Mouse (Mus musculus) midbrain, embryonic 15.5 days (tissue): Measurements from ENCODE around the gene Ppp2r5a. TPM values are rescaled to one million over a fixed set of nuclear protein-coding genes. Genes with fewer than 3 reads are reported as not detected.
A peak's percentile ranks its signal among the peaks of the same experiment; 100 is the strongest.

Experiments used
- ATAC-seq: fragments of 200-750 bp; cut with Nextera tagmentation; replicated peaks from 2 replicates; pipeline ENCODE4 v1.8.0; 2017; ENCODE audit warnings: moderate TSS enrichment
- H3K27ac ChIP-seq: fragments of 300-500 bp; sonication (generic); 2 replicates; pipeline ENCODE4 v1.5.1; 2015; ENCODE audit warnings: mild to moderate bottlenecking, inconsistent platforms
- H3K27me3 ChIP-seq: fragments of 300-500 bp; sonication (generic); replicated peaks from 2 replicates; pipeline ENCODE4 v1.6.1; 2015; ENCODE audit warnings: inconsistent platforms
- H3K36me3 ChIP-seq: fragments of 300-500 bp; sonication (generic); replicated peaks from 2 replicates; pipeline ENCODE4 v1.6.1; 2015; ENCODE audit warnings: inconsistent platforms
- H3K4me1 ChIP-seq: fragments of 300-500 bp; sonication (generic); 2 replicates; pipeline ENCODE4 v1.6.1; 2015; ENCODE audit warnings: inconsistent platforms
- H3K4me2 ChIP-seq: fragments of 300-500 bp; sonication (generic); 2 replicates; pipeline ENCODE4 v1.6.1; 2015; ENCODE audit warnings: inconsistent platforms, mild to moderate bottlenecking, moderate library complexity
- H3K4me3 ChIP-seq: fragments of 300-500 bp; sonication (generic); 2 replicates; pipeline ENCODE4 v1.5.1; 2015; ENCODE audit warnings: mild to moderate bottlenecking, inconsistent platforms
- H3K9ac ChIP-seq: fragments of 300-500 bp; sonication (generic); 2 replicates; pipeline ENCODE4 v1.6.1; 2015; ENCODE audit warnings: mild to moderate bottlenecking, inconsistent platforms
- H3K9me3 ChIP-seq: fragments of 300-500 bp; sonication (generic); 2 replicates; pipeline ENCODE4 v1.6.1; 2016; ENCODE audit warnings: inconsistent platforms
- WGBS: fragments of 180-500 bp; shearing (Covaris S2); methylation state at CpG from one replicate; pipeline ENCODE4 v1.1.7; 2015; ENCODE audit warnings: mixed read lengths; 5-methylcytosine and 5-hydroxymethylcytosine counted together
- polyA plus RNA-seq: library from polyadenylated mRNA; unstranded; fragments of >200 nt; fragmentation: Nextera tagmentation; extraction: Ambion mirVana; gene quantifications from 2 replicates; pipeline ENCODE4 v1.2.1, GENCODE M21; 2015

Ppp2r5a gene
- polyA plus RNA-seq, 1 experiment from 2014 or later: 9.4 TPM

DNA sequence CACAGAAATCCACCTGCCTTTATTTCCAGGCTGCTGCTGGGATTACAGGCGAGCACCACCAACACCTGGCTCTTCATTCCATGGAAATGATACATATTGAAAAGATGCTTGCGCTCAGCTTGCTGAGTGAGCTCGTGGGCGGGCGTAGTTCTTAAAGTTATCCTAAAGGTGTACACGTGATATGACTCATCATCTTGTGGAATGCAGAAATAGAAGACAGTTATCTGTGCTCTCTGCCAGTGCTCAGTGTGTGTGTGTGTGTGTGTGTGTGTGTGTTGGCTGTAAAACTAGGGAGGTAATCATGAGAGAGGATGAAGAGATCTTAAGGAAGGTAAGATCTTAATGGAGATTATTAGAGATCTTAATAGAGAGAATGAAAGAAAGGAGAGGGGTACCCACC lies 11.4 kb upstream of the Ppp2r5a start:
- no peak overlapping the region for H3K4me2 ChIP-seq
- peaks cover 6% of the 10 kb centered on the region; the same call in 1 of the 2 replicates for H3K27me3 ChIP-seq
- no peaks in the 10 kb centered on the region for H3K9me3 ChIP-seq
- H3K36me3 ChIP-seq: no peaks in the 10 kb centered on the region
- H3K9ac ChIP-seq: no peak overlapping the region
- no peak for ATAC-seq
- WGBS: 87% methylated on average over 6 of the region's 6 CpGs
- no peaks in the 10 kb centered on the region for H3K4me1 ChIP-seq
- H3K27ac ChIP-seq: no peak overlapping the region
- H3K4me3 ChIP-seq: no peak overlapping the region

DNA sequence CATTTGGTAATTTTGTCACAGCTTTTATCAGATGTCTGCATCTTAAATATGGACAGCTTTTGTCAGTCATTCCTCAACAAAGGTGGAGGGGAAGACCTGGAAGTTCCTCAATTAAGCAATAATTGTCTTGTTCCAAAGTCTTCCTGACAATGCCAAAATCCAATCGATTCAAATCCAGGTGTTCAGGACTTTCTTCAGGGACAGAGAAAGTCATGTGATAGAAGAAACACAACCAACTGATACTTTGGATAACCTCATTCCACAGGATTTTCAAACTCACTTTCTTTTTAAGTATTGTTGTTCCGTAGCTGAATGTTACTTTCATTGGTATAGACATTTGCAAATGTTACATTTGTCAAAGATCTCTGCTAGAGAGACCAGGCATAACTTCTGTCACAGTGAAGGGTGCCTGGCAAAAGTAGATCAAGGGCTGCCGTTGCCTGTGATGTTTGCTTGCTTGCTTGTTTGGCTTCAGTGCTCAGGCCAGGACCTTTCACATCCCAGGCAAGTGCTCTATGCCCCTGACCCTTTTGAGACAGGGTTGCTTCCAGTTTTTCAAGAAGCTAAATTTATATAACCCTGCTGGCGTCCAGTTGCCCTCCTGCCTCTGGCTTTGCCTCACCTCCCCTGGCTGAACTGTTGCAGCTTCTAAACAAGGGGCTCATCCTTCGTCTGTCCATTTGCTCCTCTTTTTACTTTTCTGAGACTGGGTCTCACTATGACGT lies 10.8 kb upstream of the Ppp2r5a start:
- Histone ChIP-seq H3K27me3 (peaks cover 6% of the 10 kb centered on the region; the same call in 1 of the 2 replicates), H3K9ac (no peak overlapping the region), H3K27ac (no peak overlapping the region), H3K9me3 (no peaks in the 10 kb centered on the region), H3K4me3 (no peak overlapping the region), H3K4me2 (no peak overlapping the region), H3K4me1 (no peaks in the 10 kb centered on the region), H3K36me3 (no peaks in the 10 kb centered on the region)
- WGBS: 62% methylated on average over 6 of the region's 6 CpGs
- ATAC-seq: no peak

DNA sequence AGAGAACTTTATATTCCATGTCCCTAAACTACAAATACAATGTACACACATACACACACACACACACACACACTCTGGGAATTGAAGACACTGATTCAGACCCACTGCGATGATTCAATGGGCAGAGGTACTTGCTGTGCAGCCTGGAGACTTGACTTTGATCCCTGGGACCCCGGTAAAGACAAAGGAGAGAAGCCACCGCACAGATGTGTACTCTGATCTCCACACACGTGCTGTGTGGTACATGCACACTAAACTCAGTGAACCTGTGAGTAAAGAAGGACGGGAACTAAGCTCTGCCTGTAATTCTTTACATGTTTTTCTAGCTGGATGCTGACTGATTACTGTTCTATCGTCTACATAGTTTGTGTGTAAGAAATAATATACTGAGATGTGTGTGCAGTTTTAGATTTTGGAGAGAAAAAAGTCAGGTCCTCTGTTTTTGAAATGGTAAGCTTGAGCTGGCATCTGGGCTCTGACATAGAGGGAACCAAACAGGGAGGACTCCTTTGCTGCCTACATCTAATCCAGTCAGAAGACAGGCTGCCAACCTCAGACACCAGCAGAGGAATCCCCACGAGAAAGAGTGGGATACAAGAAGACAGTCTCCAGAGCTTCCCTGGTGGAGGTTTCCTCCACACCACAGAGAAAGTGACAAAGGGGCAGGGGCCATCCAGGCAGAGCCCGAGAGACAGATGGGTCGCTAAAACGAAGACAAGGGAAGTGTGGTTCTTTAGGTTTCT lies 7.4 kb upstream of the Ppp2r5a start:
- Histone ChIP-seq H3K27me3 (peaks cover 6% of the 10 kb centered on the region; the same call in 1 of the 2 replicates), H3K9ac (no peak overlapping the region), H3K4me3 (no peak overlapping the region), H3K27ac (no peak overlapping the region), H3K4me1 (no peaks in the 10 kb centered on the region), H3K4me2 (no peak overlapping the region), H3K9me3 (no peaks in the 10 kb centered on the region), H3K36me3 (no peaks in the 10 kb centered on the region)
- ATAC-seq: no peak
- 48% methylated on average over 10 of the region's 10 CpGs for WGBS

DNA sequence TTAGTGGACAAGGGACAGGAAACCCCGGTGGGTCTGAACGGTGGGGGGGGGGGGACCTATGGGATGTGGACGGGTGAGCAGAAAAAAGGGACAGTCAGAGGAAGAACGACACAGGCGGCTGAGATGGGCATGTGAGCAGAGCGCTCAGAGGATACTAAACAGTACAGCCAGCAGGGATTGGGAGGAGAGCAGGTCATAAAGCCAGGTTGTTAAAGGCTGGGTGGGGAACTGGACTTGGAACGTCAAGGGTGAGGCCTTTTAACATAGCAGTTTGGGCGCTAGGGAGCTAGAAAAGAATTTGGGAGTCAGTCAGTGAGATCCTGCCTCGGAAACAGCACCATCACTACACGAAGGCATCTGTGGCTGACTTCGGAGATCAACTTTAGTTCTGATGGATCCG lies 4.2 kb upstream of the Ppp2r5a start:
- H3K36me3 ChIP-seq: no peaks in the 10 kb centered on the region
- peaks cover 6% of the 10 kb centered on the region; the same call in 1 of the 2 replicates for H3K27me3 ChIP-seq
- 74% methylated on average over 12 of the region's 12 CpGs for WGBS
- H3K4me2 ChIP-seq: no peak overlapping the region
- no peak overlapping the region for H3K27ac ChIP-seq
- ATAC-seq: no peak
- H3K9ac ChIP-seq: no peak overlapping the region
- no peak overlapping the region for H3K4me3 ChIP-seq
- no peaks in the 10 kb centered on the region for H3K9me3 ChIP-seq
- H3K4me1 ChIP-seq: no peaks in the 10 kb centered on the region

DNA sequence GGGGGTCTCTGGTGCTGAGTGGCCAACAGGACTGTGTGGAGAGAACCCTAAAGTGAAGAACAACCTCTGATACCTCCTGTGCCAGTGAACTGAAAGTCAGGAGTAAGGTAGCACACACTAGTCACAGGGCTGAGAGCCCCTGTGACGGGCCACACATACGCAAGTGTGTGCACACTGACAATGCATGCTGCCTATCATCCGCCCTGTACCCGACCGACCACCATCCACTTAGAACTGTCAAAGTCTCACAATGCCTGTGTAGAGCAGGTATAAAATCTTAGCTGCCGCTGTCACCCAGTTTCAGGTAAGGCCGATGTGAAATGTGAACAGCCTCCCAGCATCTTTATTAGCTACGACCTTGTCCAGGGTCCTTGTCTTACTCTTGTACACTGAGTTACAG lies 3.4 kb upstream of the Ppp2r5a start:
- Histone ChIP-seq H3K9ac (no peak overlapping the region), H3K4me2 (no peak overlapping the region), H3K9me3 (no peaks in the 10 kb centered on the region), H3K27ac (no peak overlapping the region), H3K27me3 (peaks cover 6% of the 10 kb centered on the region; the same call in 1 of the 2 replicates), H3K4me1 (no peaks in the 10 kb centered on the region), H3K4me3 (no peak overlapping the region), H3K36me3 (no peaks in the 10 kb centered on the region)
- WGBS: 93% methylated on average over 8 of the region's 8 CpGs
- ATAC-seq: no peak

DNA sequence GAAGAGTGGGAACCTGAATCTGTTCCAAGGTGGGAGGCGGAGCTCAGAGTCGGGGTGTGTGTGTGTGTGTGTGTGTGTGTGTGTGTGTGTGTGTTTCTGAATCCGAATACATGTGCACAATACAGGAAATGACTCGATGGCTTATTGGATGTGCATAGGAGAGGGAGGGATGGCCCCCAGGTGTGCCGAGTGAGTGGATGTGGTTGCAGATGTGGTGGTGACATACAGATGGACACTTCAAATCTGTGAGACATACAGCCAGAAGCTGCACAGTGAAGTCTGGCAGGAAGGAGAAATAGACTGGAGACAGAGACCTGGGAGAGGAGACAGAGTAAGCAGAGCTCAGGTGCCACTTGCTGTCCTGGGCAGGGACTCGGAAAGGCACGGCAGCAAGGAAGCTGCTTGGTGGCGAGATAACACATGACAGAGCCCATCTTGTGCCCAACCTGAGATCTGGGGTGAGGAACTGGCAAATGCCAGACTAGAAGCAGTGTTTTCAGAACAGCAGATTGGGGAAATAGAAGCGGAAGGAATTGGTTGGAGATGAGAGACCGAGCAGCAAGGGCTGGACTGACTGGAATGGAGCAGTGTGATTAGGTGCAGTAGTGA lies 1.8 kb upstream of the Ppp2r5a start:
- Histone ChIP-seq H3K27ac (no peak overlapping the region), H3K4me3 (no peak overlapping the region), H3K4me1 (no peaks in the 10 kb centered on the region), H3K27me3 (no peaks in the 10 kb centered on the region; the same call in 1 of the 2 replicates), H3K36me3 (no peaks in the 10 kb centered on the region), H3K9me3 (no peaks in the 10 kb centered on the region), H3K9ac (no peak overlapping the region), H3K4me2 (no peak overlapping the region)
- 87% methylated on average over 10 of the region's 10 CpGs for WGBS
- ATAC-seq: no peak

DNA sequence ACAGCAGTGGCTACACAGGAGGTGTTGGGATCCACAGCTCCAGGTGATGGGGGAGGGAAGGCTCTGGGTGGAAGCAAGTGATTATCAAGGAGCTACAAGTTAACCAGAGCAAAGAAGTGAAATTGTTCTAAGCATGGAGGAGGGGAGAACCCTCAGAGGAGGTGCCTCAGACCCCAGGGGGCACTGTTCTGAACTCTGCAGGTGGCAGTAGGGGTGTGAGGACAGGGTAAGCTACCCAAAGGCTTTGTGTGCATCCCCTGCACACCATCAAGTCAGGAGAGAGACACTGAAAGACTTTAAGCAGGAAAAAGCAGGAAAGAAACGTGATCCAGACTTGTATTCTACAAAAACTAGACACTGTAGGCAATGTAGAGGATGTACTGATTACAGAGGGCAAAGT lies 1.2 kb upstream of the Ppp2r5a start:
- Histone ChIP-seq H3K4me3 (no peak overlapping the region), H3K27ac (no peak overlapping the region), H3K36me3 (no peaks in the 10 kb centered on the region), H3K27me3 (no peaks in the 10 kb centered on the region), H3K4me2 (no peak overlapping the region), H3K9ac (no peak overlapping the region), H3K9me3 (no peaks in the 10 kb centered on the region), H3K4me1 (no peaks in the 10 kb centered on the region)
- no peak for ATAC-seq
- WGBS: 36% methylated on average over 1 of the region's 1 CpGs

DNA sequence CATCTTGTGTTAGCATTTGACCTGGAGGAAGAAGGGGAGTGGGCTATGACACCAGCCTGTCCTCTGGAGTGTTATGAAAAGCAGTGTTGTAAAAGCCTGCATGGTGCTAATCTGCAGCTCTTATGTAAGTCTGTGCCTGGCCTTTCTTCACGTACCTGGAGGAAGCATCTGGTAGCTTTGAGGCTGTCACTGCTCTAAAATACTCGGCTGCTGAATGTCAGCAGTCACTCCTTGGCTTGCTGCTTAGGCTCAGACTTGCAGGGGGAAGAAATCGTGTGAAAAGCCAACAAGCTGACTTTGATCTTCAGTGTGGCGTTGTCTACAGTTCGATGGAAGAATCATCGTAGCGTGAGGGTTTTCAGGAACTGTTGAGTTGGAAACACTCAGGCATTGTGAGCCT lies 566 bp downstream of the Ppp2r5a start:
- no peak overlapping the region for H3K27ac ChIP-seq
- H3K27me3 ChIP-seq: no peaks in the 10 kb centered on the region
- no peak overlapping the region for H3K4me3 ChIP-seq
- H3K4me1 ChIP-seq: peaks cover 3% of the 10 kb centered on the region; the same call in 1 of the 2 replicates
- H3K36me3 ChIP-seq: no peaks in the 10 kb centered on the region
- 49% methylated on average over 7 of the region's 7 CpGs for WGBS
- no peaks in the 10 kb centered on the region for H3K9me3 ChIP-seq
- no peak for ATAC-seq
- H3K4me2 ChIP-seq: no peak overlapping the region
- no peak overlapping the region for H3K9ac ChIP-seq

DNA sequence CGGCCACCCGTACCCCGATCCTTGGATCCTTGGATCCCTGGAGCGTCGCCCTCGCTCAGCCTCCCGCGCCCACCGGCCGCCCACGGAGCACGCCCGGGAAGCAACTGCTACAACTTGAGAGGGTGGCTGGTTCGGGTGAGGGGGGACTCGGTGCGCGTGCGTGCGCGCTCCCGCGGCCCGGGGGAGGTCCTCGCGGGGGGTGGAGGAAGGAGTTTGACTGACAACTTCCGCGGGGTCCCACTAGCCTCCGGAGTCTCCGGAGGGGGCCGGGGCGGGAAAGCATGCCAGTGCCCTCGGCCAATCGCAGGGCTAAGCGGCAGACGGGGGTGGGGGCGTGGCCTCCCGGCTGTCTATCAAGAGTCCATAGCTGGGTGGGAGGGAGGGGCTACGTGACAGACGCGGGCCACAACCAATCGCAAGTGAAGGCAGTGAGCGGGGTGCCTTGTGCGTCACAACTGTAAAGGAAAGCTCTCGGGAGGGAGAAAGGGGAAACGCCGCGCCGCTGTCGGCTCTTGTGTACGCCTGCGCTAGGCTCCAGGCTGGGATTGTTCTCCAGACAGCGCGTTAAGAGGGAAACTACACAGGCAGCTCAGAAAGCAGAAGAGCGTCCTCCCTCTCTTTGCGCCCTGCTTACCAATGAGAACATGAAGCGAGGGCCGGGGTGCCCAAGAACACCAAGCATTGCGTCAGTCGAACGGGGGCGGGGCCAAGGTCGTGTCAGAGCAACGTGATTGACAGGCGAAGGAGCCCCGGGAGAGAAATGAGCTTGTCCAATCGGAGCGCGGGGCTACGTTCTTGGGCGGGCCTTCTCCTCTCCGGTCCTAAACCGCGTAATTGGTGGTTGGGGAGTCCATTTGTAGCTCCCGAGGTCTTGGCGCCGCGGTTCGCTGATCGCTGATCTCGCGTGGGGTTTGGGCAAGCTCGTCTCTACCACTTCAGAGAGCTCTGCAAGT lies 5.9 kb downstream of the Ppp2r5a start:
- H3K4me3 ChIP-seq: peak overlapping the region; percentile 76
- H3K9me3 ChIP-seq: no peaks in the 10 kb centered on the region
- H3K9ac ChIP-seq: peak overlapping the region; percentile 57
- peak overlapping the region; percentile 97 for H3K27ac ChIP-seq
- H3K4me1 ChIP-seq: peaks cover 8% of the 10 kb centered on the region; the same call in 1 of the 2 replicates
- ATAC-seq: peak; percentile 99
- peaks cover 8% of the 10 kb centered on the region for H3K27me3 ChIP-seq
- no peaks in the 10 kb centered on the region for H3K36me3 ChIP-seq
- H3K4me2 ChIP-seq: peak overlapping the region; percentile 63
- WGBS: 0% methylated on average over 74 of the region's 82 CpGs

DNA sequence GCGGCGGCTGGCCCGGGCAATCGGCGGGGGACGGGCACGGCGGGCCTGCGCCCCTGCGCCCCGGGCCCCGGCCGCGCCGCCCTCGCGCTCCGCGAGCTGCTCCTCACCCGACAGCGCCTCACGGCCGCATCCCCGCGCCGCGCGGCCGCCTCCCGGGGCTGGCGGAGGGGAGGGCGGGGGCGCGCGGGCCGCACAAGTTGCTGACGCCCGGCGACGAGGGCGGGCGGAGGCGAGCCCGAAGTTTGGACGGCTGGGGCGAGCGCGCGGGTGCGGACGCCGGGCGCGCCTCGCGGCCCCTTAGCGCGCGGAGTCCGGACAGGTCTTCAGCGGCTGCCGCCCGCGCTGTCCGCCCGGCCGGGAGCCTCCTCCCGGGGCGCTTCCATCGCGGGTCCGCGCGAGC lies 6.6 kb downstream of the Ppp2r5a start:
- Histone ChIP-seq H3K9ac (peak overlapping the region; percentile 54), H3K36me3 (no peaks in the 10 kb centered on the region), H3K4me2 (peak overlapping the region; percentile 63), H3K4me1 (peaks cover 8% of the 10 kb centered on the region; the same call in 1 of the 2 replicates), H3K27ac (peak overlapping the region; percentile 83), H3K9me3 (no peaks in the 10 kb centered on the region), H3K27me3 (peaks cover 8% of the 10 kb centered on the region), H3K4me3 (peak overlapping the region; percentile 76)
- under 1% methylated on average over 39 of the region's 74 CpGs for WGBS
- ATAC-seq: peak; percentile 20

DNA sequence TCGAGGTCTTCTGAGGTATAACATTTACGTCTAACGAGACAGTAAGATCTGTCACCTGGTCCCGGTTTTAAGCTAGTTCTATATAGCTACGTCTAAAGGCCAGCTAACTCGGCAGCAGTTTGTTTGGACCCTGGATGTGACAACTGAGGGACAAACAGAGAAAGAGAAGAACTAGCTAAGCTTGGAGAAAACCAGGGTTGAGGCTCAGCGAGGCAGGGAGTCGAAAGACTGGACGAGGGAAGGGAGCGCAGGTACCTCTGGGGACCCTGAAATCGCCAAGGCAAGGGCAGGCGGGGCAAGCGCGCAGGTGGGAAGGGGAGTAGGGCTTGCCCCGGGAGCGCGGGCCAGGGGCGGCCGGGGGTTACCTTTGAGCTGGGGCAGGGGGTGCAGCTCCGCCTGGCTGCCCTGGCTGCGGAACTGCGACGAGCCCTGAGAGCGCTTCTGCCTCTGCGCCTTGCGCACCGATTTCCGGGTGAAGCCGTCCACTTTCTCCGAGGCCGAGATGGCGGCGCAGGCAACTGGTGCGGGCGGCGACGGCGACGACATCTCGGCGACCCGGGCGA lies 7.1 kb downstream of the Ppp2r5a start:
- Histone ChIP-seq H3K9me3 (no peaks in the 10 kb centered on the region), H3K9ac (peak overlapping the region; percentile 54), H3K27ac (peak overlapping the region; percentile 83), H3K36me3 (no peaks in the 10 kb centered on the region), H3K4me2 (peak overlapping the region; percentile 63), H3K4me3 (peak overlapping the region; percentile 76), H3K27me3 (peaks cover 8% of the 10 kb centered on the region), H3K4me1 (peaks cover 8% of the 10 kb centered on the region; the same call in 1 of the 2 replicates)
- ATAC-seq: no peak
- under 1% methylated on average over 42 of the region's 43 CpGs for WGBS
